Mouse (Mus musculus): ENCODE data around the gene Hspb6. TPM values are rescaled to one million over a fixed set of nuclear protein-coding genes. Genes with fewer than 3 reads are reported as not detected.
A peak's percentile ranks its signal among the peaks of the same experiment; 100 is the strongest.

Hspb6 gene
- polyA plus RNA-seq, 1 experiment from 2014 or later = 6.2 TPM

- Histone ChIP-seq H3K4me3 (peak overlapping the region; percentile 76), H3K27ac (replicated peaks) (no peak overlapping the region), H3K27me3 (ENCODE audit: low read depth, poor library complexity, severe bottlenecking) (0 out of 2 replicates have a peak, but pooled peaks cover 4% of the 10 kb centered on the region), H3K36me3 (peaks cover 44% of the 10 kb centered on the region), H3K9me3 (replicated peaks) (no peaks in the 10 kb centered on the region), H3K4me1 (peaks cover 39% of the 10 kb centered on the region)
- DNase-seq (ENCODE audit: low spot score) = no peak
- WGBS = 92% methylated on average over 13 of the region's 13 CpGs
Observed at GRCm38 (mm10) chr7:30557901-30558514, 6.0 kb downstream of the Hspb6 start.

DNA sequence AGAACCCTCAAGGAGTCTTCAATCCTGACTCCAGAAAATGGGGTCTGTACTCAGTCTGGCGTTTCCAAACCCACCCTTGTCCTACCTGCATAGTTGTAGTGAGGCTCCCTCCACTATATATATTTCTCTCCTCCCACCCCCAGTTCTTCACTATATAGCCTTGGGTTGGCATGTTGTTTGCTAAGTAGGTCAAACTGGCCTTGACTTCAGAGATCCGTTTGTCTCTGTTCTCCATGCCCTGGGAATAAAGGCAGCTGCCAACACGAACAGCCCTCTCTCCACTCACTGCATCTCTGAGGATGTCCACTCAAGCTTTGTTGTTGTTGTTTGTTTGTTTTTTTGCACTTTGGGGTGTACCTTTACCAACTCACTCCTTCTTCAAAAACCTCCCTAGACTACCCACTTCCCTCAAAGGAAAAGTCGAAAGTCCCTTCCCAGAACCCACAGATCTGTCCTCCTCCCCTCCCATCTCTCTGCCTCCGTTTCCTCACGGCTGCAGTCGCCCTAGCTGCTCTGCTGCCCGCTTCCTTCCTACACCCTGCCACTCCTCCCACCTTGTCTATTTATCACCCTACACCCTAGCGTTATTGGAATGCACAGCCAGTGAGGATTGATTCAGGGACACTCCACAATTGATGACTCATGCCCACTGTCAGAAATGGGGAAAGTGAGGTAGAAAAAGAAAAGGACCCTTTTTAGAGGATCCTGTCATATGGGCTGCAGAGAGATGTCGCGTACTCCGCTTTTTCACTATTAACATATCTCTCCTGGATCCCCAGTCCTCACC lies 6.9 kb downstream of the Hspb6 start:
- 20% methylated on average over 12 of the region's 12 CpGs for WGBS
- H3K4me3 ChIP-seq = peak overlapping the region; percentile 76
- H3K9me3 ChIP-seq (replicated peaks) = no peaks in the 10 kb centered on the region
- no peaks in the 10 kb centered on the region for H3K27me3 ChIP-seq (ENCODE audit: low read depth, poor library complexity, severe bottlenecking)
- no peak for DNase-seq (ENCODE audit: low spot score)
- peaks cover 33% of the 10 kb centered on the region for H3K4me1 ChIP-seq
- peak overlapping the region; percentile 81 for H3K27ac ChIP-seq (replicated peaks)
- H3K36me3 ChIP-seq = peaks cover 44% of the 10 kb centered on the region

GRCm38 (mm10) chr7:30559443-30559954 lies 7.5 kb downstream of the Hspb6 start, which contains the start of gene Lin37:
Gene Lin37 (minus strand): TSS chr7:30559838.
- WGBS = 0% methylated on average over 20 of the region's 20 CpGs
- Histone ChIP-seq H3K36me3 (peaks cover 39% of the 10 kb centered on the region), H3K4me3 (peak within 1 kb of the TSS; percentile 76), H3K27ac (replicated peaks) (peak within 1 kb of the TSS; percentile 81), H3K27me3 (ENCODE audit: low read depth, poor library complexity, severe bottlenecking) (no peaks in the 10 kb centered on the region), H3K4me1 (peaks cover 36% of the 10 kb centered on the region), H3K9me3 (replicated peaks) (no peaks in the 10 kb centered on the region)
- DNase-seq (ENCODE audit: low spot score) = peak; percentile 95

DNA sequence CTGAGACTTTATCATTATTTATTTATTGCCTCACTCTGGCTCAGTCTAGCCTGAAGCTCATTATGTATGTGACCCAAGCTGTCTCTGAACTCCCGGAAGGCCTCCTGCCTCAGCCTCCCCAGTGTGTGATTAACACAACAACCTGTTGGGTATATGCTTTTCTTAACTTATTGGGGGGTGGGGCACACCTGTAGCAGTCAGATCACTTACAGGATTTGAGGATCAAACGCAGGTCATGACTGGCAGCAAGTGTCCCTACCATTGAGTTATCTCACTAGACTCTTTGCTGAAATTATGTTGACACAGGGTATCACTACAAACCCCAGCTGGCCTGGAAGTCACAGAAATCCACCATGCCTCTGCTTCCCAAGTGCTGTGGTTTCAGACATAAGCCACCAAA lies 8.3 kb downstream of the Hspb6 start:
- no peak overlapping the region for H3K27ac ChIP-seq (replicated peaks)
- DNase-seq (ENCODE audit: low spot score) = no peak

DNA sequence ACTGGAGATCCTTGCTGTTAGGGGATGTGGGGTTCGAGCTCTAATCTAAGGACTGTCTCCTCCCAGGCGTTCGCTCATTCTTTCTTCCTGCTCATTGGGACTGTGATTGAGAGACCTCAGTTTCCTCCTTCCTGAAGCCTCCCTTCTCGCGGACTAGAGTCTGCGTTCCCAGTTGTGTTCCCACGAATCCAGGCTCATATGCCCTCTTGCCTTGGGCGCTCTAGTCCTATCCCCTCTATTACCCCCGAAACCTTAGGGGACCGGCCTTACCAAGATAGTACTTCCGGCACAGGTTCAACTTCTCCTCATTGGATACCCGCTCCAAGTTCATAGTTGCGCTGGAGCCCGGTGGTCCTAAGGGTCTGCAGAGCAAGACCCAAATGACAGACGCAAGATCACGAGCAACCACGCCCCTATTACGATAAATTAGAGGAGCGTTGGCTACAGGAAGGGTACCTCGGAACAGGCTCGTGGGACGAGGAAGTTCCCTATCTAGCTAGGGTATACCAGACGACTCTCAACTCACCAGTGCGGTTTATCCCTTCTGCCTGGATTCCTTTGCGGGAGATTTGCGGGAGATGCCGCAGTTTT lies 10.6 kb downstream of the Hspb6 start:
- 4% methylated on average over 27 of the region's 27 CpGs for WGBS
- Histone ChIP-seq H3K4me1 (peaks cover 33% of the 10 kb centered on the region), H3K27me3 (ENCODE audit: low read depth, poor library complexity, severe bottlenecking) (no peaks in the 10 kb centered on the region), H3K9me3 (replicated peaks) (no peaks in the 10 kb centered on the region), H3K4me3 (peak overlapping the region; percentile 71), H3K27ac (replicated peaks) (peak overlapping the region; percentile 93), H3K36me3 (peaks cover 39% of the 10 kb centered on the region)
- DNase-seq (ENCODE audit: low spot score) = peak; percentile 33

More for the DNA sequence above, 8.3 kb downstream of the Hspb6 start:
- H3K4me1 ChIP-seq = peaks cover 36% of the 10 kb centered on the region
- H3K4me3 ChIP-seq = peak overlapping the region; percentile 76; the same call in 1 of the 2 replicates
- H3K9me3 ChIP-seq (replicated peaks) = no peaks in the 10 kb centered on the region
- H3K27me3 ChIP-seq (ENCODE audit: low read depth, poor library complexity, severe bottlenecking) = no peaks in the 10 kb centered on the region
- 74% methylated on average over 2 of the region's 2 CpGs for WGBS
- peaks cover 39% of the 10 kb centered on the region for H3K36me3 ChIP-seq

GRCm38 (mm10) chr7:30563117-30563905 lies 11.3 kb downstream of the Hspb6 start, which contains the start of the genes U2af1l4, Gm49396 and Psenen:
Gene U2af1l4 (plus strand): TSS chr7:30563301.
Gene Gm49396 (plus strand): TSS chr7:30563344.
Gene Psenen (minus strand): TSS chr7:30563627.
- Histone ChIP-seq H3K9me3 (replicated peaks) (no peaks in the 10 kb centered on the region), H3K27ac (replicated peaks) (peak within 1 kb of the TSS; percentile 93), H3K36me3 (peaks cover 40% of the 10 kb centered on the region), H3K4me1 (peaks cover 28% of the 10 kb centered on the region), H3K27me3 (ENCODE audit: low read depth, poor library complexity, severe bottlenecking) (no peaks in the 10 kb centered on the region), H3K4me3 (peak within 1 kb of the TSS; percentile 71)
- under 1% methylated on average over 45 of the region's 45 CpGs for WGBS
- DNase-seq (ENCODE audit: low spot score) = peak; percentile 97

DNA sequence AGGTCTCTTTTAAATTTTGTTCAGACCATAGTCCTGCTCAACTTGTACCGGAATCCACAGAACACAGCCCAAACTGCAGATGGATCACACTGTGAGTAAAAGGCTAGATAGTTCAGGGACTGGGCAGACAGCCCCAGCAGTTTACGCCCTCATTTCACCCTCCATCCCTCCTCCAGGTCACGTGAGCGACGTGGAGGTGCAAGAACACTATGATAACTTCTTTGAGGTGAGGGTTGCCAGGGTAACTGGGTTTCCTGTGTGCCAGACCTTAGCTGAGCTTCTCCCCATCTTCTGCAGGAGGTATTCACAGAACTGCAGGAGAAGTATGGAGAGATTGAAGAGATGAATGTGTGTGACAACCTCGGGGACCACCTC lies 11.9 kb downstream of the Hspb6 start:
- no peaks in the 10 kb centered on the region for H3K9me3 ChIP-seq (replicated peaks)
- H3K36me3 ChIP-seq = peaks cover 46% of the 10 kb centered on the region
- H3K4me1 ChIP-seq = peaks cover 22% of the 10 kb centered on the region
- no peaks in the 10 kb centered on the region for H3K27me3 ChIP-seq (ENCODE audit: low read depth, poor library complexity, severe bottlenecking)
- 26% methylated on average over 6 of the region's 6 CpGs for WGBS
- H3K27ac ChIP-seq (replicated peaks) = peak overlapping the region; percentile 93
- DNase-seq (ENCODE audit: low spot score) = no peak
- peak overlapping the region; percentile 71 for H3K4me3 ChIP-seq

- DNase-seq (ENCODE audit: low spot score) = no peak
- Histone ChIP-seq H3K27me3 (ENCODE audit: low read depth, poor library complexity, severe bottlenecking) (no peaks in the 10 kb centered on the region), H3K36me3 (peaks cover 58% of the 10 kb centered on the region), H3K9me3 (replicated peaks) (no peaks in the 10 kb centered on the region), H3K4me3 (peak within 1 kb of the TSS; percentile 71; the same call in 1 of the 2 replicates), H3K4me1 (peaks cover 16% of the 10 kb centered on the region), H3K27ac (replicated peaks) (no peak within 1 kb of the TSS)
- WGBS = 94% methylated on average over 12 of the region's 12 CpGs
Observed at GRCm38 (mm10) chr7:30564970-30565571, 13.1 kb downstream of the Hspb6 start, which contains the start of gene Igflr1. Gene Igflr1 (plus strand): TSS chr7:30565427.

- WGBS = 91% methylated on average over 9 of the region's 9 CpGs
- Histone ChIP-seq H3K9me3 (replicated peaks) (no peaks in the 10 kb centered on the region), H3K4me3 (no peak overlapping the region), H3K36me3 (peaks cover 68% of the 10 kb centered on the region), H3K27ac (replicated peaks) (no peak overlapping the region), H3K27me3 (ENCODE audit: low read depth, poor library complexity, severe bottlenecking) (no peaks in the 10 kb centered on the region), H3K4me1 (peaks cover 14% of the 10 kb centered on the region)
- no peak for DNase-seq (ENCODE audit: low spot score)
Observed at GRCm38 (mm10) chr7:30566033-30566432, 14.1 kb downstream of the Hspb6 start.

GRCm38 (mm10) chr7:30567555-30567954 lies 15.6 kb downstream of the Hspb6 start:
- H3K9me3 ChIP-seq (replicated peaks) = no peaks in the 10 kb centered on the region
- peaks cover 9% of the 10 kb centered on the region for H3K4me1 ChIP-seq
- H3K27ac ChIP-seq (replicated peaks) = no peak overlapping the region
- H3K36me3 ChIP-seq = peaks cover 81% of the 10 kb centered on the region
- H3K4me3 ChIP-seq = no peak overlapping the region
- no peak for DNase-seq (ENCODE audit: low spot score)
- 96% methylated on average over 11 of the region's 11 CpGs for WGBS
- no peaks in the 10 kb centered on the region for H3K27me3 ChIP-seq (ENCODE audit: low read depth, poor library complexity, severe bottlenecking)

GRCm38 (mm10) chr7:30572389-30572788 lies 20.4 kb downstream of the Hspb6 start:
- Histone ChIP-seq H3K9me3 (replicated peaks) (no peaks in the 10 kb centered on the region), H3K4me1 (no peaks in the 10 kb centered on the region), H3K27me3 (ENCODE audit: low read depth, poor library complexity, severe bottlenecking) (no peaks in the 10 kb centered on the region), H3K27ac (replicated peaks) (no peak overlapping the region), H3K36me3 (peaks cover 98% of the 10 kb centered on the region), H3K4me3 (no peak overlapping the region)
- WGBS = 87% methylated on average over 5 of the region's 5 CpGs
- no peak for DNase-seq (ENCODE audit: low spot score)

All from midbrain, embryonic 10.5 days (tissue).